Mouse (Mus musculus) midbrain, embryonic 11.5 days (tissue): ENCODE measurements at regions not wholly inside any gene's neighbourhood (a gene's known extent, or its start where the extent isn't known, plus 50 kb on each side); places are given as distances from the start of the nearest gene placed in this dataset.
"Not testable (repeated sequence)": the region's sequence is repeated elsewhere in the genome, so short reads cannot be mapped to it uniquely, and the experiment has no call there.

ENCODE experiments used
- ATAC-seq: fragments of 200-750 bp; cut with Nextera tagmentation; 2 replicates; pipeline ENCODE4 v1.8.0; 2017; ENCODE audit warnings: moderate TSS enrichment, moderate library complexity; ENCODE audit not compliant: low FRiP score
- DNase-seq: peaks from one replicate; pipeline ENCODE4 v3.0.0; 2015; ENCODE audit warnings: low spot score; ENCODE audit errors: missing footprints
- H3K27ac ChIP-seq: fragments of 300-500 bp; sonication (generic); 2 replicates; pipeline ENCODE4 v1.5.1; 2014; ENCODE audit warnings: low read depth, low read length
- H3K27me3 ChIP-seq: fragments of 300-500 bp; sonication (generic); 2 replicates; pipeline ENCODE4 v1.6.1; 2014; ENCODE audit warnings: mild to moderate bottlenecking, low read length, moderate library complexity, mixed read lengths; ENCODE audit not compliant: control insufficient read depth, insufficient read depth
- H3K36me3 ChIP-seq: fragments of 300-500 bp; sonication (generic); 2 replicates; pipeline ENCODE4 v1.6.1; 2014; ENCODE audit warnings: mild to moderate bottlenecking, low read length, moderate library complexity, mixed read lengths; ENCODE audit not compliant: control insufficient read depth, insufficient read depth
- H3K4me1 ChIP-seq: fragments of 300-500 bp; sonication (generic); 2 replicates; pipeline ENCODE4 v1.6.1; 2014; ENCODE audit warnings: low read length; ENCODE audit not compliant: control insufficient read depth, insufficient read depth
- H3K4me2 ChIP-seq: fragments of 300-500 bp; sonication (generic); 2 replicates; pipeline ENCODE4 v1.6.1; 2014; ENCODE audit warnings: mild to moderate bottlenecking, moderate library complexity
- H3K4me3 ChIP-seq: fragments of 300-500 bp; sonication (generic); 2 replicates; pipeline ENCODE4 v1.5.1; 2014; ENCODE audit warnings: low read depth, low read length
- H3K9ac ChIP-seq: fragments of 300-500 bp; sonication (generic); 2 replicates; pipeline ENCODE4 v1.6.1; 2014; ENCODE audit warnings: low read length
- H3K9me3 ChIP-seq: fragments of 300-500 bp; sonication (generic); 2 replicates; pipeline ENCODE4 v1.6.1; 2016; ENCODE audit warnings: low read length; ENCODE audit not compliant: control insufficient read depth
- WGBS: fragments of 180-500 bp; shearing (Covaris S2); extraction: QIAGEN DNeasy Blood & Tissue Kit; methylation state at CpG from one replicate; pipeline ENCODE4 v1.1.7; 2014; 5-methylcytosine and 5-hydroxymethylcytosine counted together

DNA sequence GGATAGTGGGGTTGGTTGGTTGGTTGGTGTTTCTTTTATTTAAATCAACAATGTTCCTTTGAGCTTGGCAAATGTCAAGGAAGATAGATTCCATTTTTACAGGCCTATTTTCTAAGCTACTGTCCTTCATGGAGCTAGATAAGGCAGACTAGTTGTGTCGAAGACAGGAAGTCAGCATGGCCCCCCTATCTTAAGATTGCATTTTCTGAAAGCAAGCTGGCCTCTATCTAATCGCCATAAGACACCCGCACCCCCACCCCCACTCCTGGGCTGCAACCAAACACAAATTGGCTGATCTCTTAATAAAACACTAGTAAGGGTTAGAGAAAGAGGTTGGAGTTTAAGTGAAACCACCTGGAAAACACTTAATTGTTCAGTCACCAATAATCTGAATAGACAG is 1708.5 kb upstream of the 5930422O12Rik start:
- H3K27ac ChIP-seq = no peak overlapping the region
- ATAC-seq (no peak), DNase-seq (no peak)
- WGBS = 73% methylated on average over 3 of the region's 3 CpGs
- H3K4me2 ChIP-seq = no peak overlapping the region
- H3K27me3 ChIP-seq = no peaks in the 10 kb centered on the region
- H3K36me3 ChIP-seq = no peaks in the 10 kb centered on the region
- H3K4me3 ChIP-seq = no peak overlapping the region
- no peaks in the 10 kb centered on the region for H3K9me3 ChIP-seq
- no peak overlapping the region for H3K9ac ChIP-seq
- no peaks in the 10 kb centered on the region for H3K4me1 ChIP-seq

DNA sequence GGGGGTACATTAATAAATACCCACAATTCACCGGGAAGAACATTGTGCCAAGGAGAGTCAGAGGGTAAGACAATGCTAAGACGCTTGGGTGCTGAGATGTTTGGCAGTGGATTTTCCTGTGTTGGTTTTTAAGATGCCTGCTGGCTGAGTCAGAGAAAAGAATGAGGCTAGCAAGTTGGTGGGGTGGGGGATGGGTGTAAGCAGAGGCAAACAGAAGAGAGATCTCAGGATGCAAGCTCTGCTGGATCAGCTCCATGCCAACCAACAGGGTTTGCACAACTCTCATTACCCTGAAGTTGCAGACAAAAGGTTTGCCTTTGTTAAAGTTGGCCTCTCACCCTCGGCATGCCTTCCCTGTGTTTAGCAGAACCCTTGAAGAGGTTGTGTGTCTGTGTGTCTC is 1707.9 kb upstream of the 5930422O12Rik start:
- Histone ChIP-seq H3K27ac (no peak overlapping the region), H3K36me3 (no peaks in the 10 kb centered on the region), H3K4me3 (no peak overlapping the region), H3K9me3 (no peaks in the 10 kb centered on the region), H3K4me2 (no peak overlapping the region), H3K27me3 (no peaks in the 10 kb centered on the region), H3K9ac (no peak overlapping the region), H3K4me1 (no peaks in the 10 kb centered on the region)
- ATAC-seq (peak; percentile 58; the same call in 1 of the 2 replicates), DNase-seq (no peak)
- 46% methylated on average over 3 of the region's 3 CpGs for WGBS

DNA sequence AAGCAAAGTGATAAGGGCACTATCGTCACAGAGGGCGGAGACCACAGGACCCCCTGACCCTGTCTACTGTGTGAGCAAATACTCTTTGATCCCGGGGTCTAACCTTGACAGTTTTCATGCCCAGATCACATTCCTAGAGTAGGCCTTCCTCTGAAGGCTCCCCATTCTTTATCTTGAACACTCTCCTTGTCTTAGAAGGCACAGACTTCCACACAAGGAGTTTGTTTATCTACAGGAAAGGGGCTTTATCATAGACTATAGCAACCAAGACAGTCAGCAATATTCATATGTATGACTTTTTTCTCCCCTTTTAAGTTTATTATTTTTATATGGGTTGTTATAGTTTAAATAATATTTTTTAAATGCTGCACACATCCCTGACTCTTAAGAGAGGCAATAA is 1703.1 kb upstream of the 5930422O12Rik start:
- Histone ChIP-seq H3K4me2 (no peak overlapping the region), H3K27ac (no peak overlapping the region), H3K4me1 (no peaks in the 10 kb centered on the region), H3K4me3 (no peak overlapping the region), H3K36me3 (no peaks in the 10 kb centered on the region), H3K9ac (no peak overlapping the region), H3K9me3 (no peaks in the 10 kb centered on the region; the same call in 1 of the 2 replicates), H3K27me3 (no peaks in the 10 kb centered on the region)
- ATAC-seq (no peak), DNase-seq (no peak)
- 86% methylated on average over 3 of the region's 3 CpGs for WGBS

DNA sequence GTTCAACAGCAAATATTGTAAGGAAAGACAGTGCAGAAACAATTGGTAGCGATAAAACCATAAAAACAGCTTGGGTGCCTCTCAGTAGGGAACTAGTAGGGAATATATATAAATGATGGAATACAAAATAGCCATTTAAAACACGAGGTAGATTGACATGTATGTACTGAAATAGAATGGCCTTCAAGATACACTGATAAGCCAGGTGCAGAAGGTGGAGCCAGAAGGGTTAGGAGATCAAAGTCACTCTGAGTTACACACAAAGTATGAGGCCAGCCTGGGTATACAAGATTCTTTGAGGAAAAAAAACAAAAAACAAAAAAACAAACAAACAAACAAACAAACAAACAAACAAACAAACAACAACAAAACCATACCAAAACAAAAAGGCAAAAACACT is 1692.9 kb upstream of the 5930422O12Rik start:
- 78% methylated on average over 2 of the region's 2 CpGs for WGBS
- no peaks in the 10 kb centered on the region for H3K27me3 ChIP-seq
- no peaks in the 10 kb centered on the region for H3K4me1 ChIP-seq
- DNase-seq (no peak), ATAC-seq (no peak)
- H3K9ac ChIP-seq = no peak overlapping the region
- no peak overlapping the region for H3K4me2 ChIP-seq
- no peak overlapping the region for H3K4me3 ChIP-seq
- no peak overlapping the region for H3K27ac ChIP-seq
- H3K36me3 ChIP-seq = no peaks in the 10 kb centered on the region
- no peaks in the 10 kb centered on the region for H3K9me3 ChIP-seq

DNA sequence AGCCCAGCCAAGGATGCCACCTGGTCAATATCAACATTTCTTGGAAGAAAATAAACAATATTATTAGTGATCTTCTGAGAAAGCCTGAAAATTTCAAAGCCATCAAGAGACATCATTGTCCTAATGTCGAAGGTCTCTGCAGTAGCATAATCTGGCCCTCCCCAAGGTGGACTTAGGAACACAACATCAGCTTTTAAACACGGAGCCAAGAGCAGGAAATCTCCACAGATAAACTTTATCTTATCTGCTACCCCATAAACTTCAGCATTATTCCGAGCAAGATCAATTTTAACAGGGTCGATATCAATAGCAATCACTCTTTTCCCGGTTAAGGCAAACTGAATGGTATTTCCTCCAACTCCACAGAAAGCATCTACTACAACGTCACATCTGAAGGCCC is 1691.2 kb upstream of the 5930422O12Rik start:
- H3K27ac ChIP-seq, H3K9me3 ChIP-seq, H3K9ac ChIP-seq, H3K36me3 ChIP-seq, ATAC-seq, H3K4me3 ChIP-seq, H3K27me3 ChIP-seq, H3K4me1 ChIP-seq, H3K4me2 ChIP-seq, DNase-seq: not testable (repeated sequence)
- WGBS = 85% methylated on average over 6 of the region's 6 CpGs

DNA sequence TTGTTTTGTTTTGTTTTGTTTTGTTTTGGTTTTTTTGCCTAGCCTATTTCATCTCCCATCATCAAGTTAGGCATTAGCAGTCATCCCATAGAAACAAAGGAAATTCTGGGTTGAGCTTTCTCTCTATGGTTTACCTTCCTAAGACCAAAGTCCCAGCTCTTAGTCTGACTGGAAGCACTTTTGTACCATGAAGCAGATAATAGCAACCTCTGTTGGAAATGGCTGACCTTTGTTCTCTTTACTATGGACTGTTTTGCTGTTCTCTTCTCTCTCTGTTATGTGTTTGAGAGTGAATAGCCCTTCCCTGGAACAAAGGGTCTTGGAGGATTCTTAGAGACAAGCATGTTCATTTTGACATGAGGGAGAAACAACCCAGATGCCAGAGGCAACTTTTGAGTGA is 1681.7 kb upstream of the 5930422O12Rik start:
- Histone ChIP-seq H3K4me3 (no peak overlapping the region), H3K27ac (no peak overlapping the region), H3K9ac (no peak overlapping the region), H3K4me1 (no peaks in the 10 kb centered on the region), H3K27me3 (no peaks in the 10 kb centered on the region), H3K4me2 (no peak overlapping the region), H3K9me3 (no peaks in the 10 kb centered on the region), H3K36me3 (no peaks in the 10 kb centered on the region)
- DNase-seq = no peak
- ATAC-seq = no peak

DNA sequence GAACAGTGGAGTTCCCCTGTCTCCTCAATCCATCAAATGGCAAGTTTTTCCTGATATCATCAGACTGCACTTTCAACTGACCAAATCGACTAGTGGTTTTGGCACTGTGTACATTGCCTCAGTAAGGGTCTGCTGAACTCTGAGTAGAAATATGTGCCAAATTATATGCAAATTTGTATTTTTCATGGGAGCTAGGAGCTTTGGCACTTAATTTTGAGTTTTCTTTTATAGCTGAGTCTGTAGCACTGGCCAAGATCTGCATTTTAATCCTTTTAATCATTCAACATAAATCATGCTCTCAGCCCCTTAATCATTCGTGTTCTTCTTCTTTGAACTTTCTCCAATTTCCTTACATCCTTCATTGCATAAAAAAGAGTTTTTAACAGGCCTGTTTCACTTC is 1678.5 kb upstream of the 5930422O12Rik start:
- DNase-seq (no peak), ATAC-seq (no peak)
- WGBS = 81% methylated on average over 2 of the region's 2 CpGs
- no peaks in the 10 kb centered on the region for H3K4me1 ChIP-seq
- no peaks in the 10 kb centered on the region for H3K36me3 ChIP-seq
- no peaks in the 10 kb centered on the region for H3K9me3 ChIP-seq
- H3K27ac ChIP-seq = no peak overlapping the region
- no peak overlapping the region for H3K9ac ChIP-seq
- H3K4me3 ChIP-seq = no peak overlapping the region
- H3K27me3 ChIP-seq = no peaks in the 10 kb centered on the region
- H3K4me2 ChIP-seq = no peak overlapping the region

DNA sequence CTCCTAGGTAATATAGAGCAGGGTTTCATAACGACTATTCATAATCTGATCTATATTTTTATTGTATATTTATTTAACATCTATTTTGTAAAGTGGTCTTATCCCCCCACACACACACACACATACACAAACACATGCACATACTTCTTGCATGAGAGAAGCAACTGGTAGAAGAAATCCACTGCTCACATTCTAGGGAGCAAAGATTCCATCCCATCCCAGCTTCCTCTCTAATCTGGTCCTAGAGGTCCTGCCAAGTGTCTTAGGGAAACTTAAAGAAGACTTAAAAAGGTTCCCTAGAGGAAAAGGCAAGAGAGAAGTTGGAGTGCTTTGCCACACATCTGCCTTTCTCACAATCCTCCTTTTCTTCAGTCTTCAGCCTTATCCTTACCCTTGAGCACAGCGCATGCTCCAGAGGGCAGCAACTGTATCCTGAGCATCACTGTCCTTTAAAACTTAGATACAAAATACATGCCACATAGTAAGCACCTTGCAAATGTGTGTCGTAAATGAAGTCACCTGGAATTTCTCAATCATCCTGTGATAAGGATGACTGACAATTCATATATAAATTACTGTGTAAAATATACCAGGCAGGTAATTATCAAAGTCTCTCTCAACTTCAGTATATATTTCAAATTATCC is 1677.9 kb upstream of the 5930422O12Rik start:
- DNase-seq (no peak), ATAC-seq (no peak)
- Histone ChIP-seq H3K27ac (no peak overlapping the region), H3K4me3 (no peak overlapping the region), H3K9me3 (no peaks in the 10 kb centered on the region), H3K4me2 (no peak overlapping the region), H3K4me1 (no peaks in the 10 kb centered on the region), H3K27me3 (no peaks in the 10 kb centered on the region), H3K9ac (no peak overlapping the region), H3K36me3 (no peaks in the 10 kb centered on the region)
- WGBS = 76% methylated on average over 3 of the region's 3 CpGs

DNA sequence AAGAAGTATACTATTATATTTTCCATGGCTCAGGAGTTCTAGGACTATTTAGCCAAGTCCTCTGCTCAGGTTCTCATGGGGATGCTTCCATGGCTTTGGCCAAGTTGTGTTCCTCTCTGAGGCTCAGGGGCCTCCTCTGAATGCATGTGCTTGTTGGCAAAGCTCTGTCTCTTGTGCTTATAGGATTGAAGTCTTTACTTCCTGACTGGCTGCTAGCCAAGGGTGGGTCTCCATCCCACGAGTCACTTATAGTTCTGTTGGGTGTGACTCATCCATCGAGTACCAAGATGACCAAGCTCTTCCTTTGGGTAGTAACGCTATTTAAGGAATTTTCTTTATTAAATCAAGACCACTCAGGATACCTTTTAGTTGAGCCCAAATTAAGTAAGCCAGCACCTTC is 1672.8 kb upstream of the 5930422O12Rik start:
- ATAC-seq (no peak), DNase-seq (no peak)
- Histone ChIP-seq H3K4me1 (no peaks in the 10 kb centered on the region), H3K27me3 (no peaks in the 10 kb centered on the region), H3K36me3 (no peaks in the 10 kb centered on the region), H3K27ac (no peak overlapping the region), H3K9ac (no peak overlapping the region), H3K9me3 (no peaks in the 10 kb centered on the region), H3K4me3 (no peak overlapping the region), H3K4me2 (no peak overlapping the region)
- WGBS = 88% methylated on average over 3 of the region's 3 CpGs

DNA sequence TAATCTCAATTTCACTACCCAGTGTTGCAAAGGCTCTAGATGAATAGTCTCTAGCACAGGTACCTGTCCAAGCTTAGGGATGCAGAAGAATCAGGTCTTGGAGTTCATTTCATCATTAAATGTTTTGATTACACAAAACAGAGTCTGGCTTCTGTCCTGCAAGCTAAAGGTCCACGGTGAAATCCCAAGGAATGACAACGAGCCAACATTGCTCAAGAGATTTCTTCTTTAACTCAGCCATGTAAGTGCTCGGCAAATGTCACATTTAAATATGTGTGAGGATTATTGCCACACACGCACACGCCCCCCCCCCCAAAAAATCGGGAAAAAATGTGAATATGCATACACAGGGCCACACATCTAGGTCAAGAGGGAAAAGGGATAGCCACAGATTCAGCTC is 1666.4 kb upstream of the 5930422O12Rik start:
- no peak overlapping the region for H3K4me3 ChIP-seq

More for the DNA sequence above, 1666.4 kb upstream of the 5930422O12Rik start:
- ATAC-seq (no peak), DNase-seq (no peak)
- H3K27ac ChIP-seq = no peak overlapping the region
- H3K27me3 ChIP-seq = no peaks in the 10 kb centered on the region
- H3K36me3 ChIP-seq = no peaks in the 10 kb centered on the region
- no peak overlapping the region for H3K4me2 ChIP-seq
- WGBS = 85% methylated on average over 6 of the region's 6 CpGs
- no peaks in the 10 kb centered on the region for H3K9me3 ChIP-seq
- H3K4me1 ChIP-seq = no peaks in the 10 kb centered on the region
- H3K9ac ChIP-seq = no peak overlapping the region
